Mouse (Mus musculus): ENCODE data around the gene Fbxl7. TPM values are rescaled to one million over a fixed set of nuclear protein-coding genes. Genes with fewer than 3 reads are reported as not detected.

Gene Fbxl7
- total and polyA plus RNA-seq, 3 experiments: 1.9 to 3.1 (median 3.0) TPM

- intact Hi-C loops (cut with DNase I): loop anchor here (2.0 kb wide), 1 partner anchor 255 kb away; the partner anchor contains the start of gene Fbxl7
- Histone ChIP-seq H3K4me3 (no peak overlapping the region), H3K9ac (ENCODE audit: low read depth, low read length) (no peak overlapping the region), H3K27ac (peak overlapping the region; percentile 39), H3K36me3 (ENCODE audit: control insufficient read depth, insufficient read depth, low read length) (peaks cover 4% of the 10 kb centered on the region), H3K79me2 (replicated peaks; ENCODE audit: control insufficient read depth, insufficient read depth, low read length) (no peaks in the 10 kb centered on the region), H3K27me3 (ENCODE audit: control insufficient read depth, insufficient read depth, low read length) (no peaks in the 10 kb centered on the region), H3K4me1 (ENCODE audit: control insufficient read depth, insufficient read depth, low read length) (peaks cover 3% of the 10 kb centered on the region)
- no peak for DNase-seq
- 37% methylated on average over 7 of the region's 7 CpGs for WGBS
- TF ChIP-seq CTCF (IDR thresholded peaks at IDR 0.05) (peak; percentile 76), POLR2A (IDR thresholded peaks at IDR 0.05; ENCODE audit: insufficient read depth, low read depth, low read length) (no peak)
These were observed 255.7 kb downstream of the Fbxl7 start for GRCm38 (mm10) chr15:26639726-26640125.

- intact Hi-C loops (cut with DNase I): no loop called here
- DNase-seq: no peak
- Histone ChIP-seq H3K4me1 (ENCODE audit: control insufficient read depth, insufficient read depth, low read length) (peaks cover 3% of the 10 kb centered on the region), H3K36me3 (ENCODE audit: control insufficient read depth, insufficient read depth, low read length) (peaks cover 4% of the 10 kb centered on the region), H3K9ac (ENCODE audit: low read depth, low read length) (no peak overlapping the region), H3K4me3 (no peak overlapping the region), H3K79me2 (replicated peaks; ENCODE audit: control insufficient read depth, insufficient read depth, low read length) (no peaks in the 10 kb centered on the region), H3K27ac (no peak overlapping the region), H3K27me3 (ENCODE audit: control insufficient read depth, insufficient read depth, low read length) (no peaks in the 10 kb centered on the region)
- TF ChIP-seq CTCF (IDR thresholded peaks at IDR 0.05): no peak
- no peak for TF ChIP-seq EP300 (IDR thresholded peaks at IDR 0.05; ENCODE audit: insufficient read depth, low read depth, low read length)
- no peak for TF ChIP-seq POLR2A (IDR thresholded peaks at IDR 0.05; ENCODE audit: insufficient read depth, low read depth, low read length)
- WGBS: 90% methylated on average over 5 of the region's 5 CpGs
These were observed 259.8 kb downstream of the Fbxl7 start for GRCm38 (mm10) chr15:26635591-26635990.

GRCm38 (mm10) chr15:26628181-26628580 is 267.2 kb downstream of the Fbxl7 start:
- WGBS: 93% methylated on average over 2 of the region's 2 CpGs
- H3K9ac ChIP-seq (ENCODE audit: low read depth, low read length): no peak overlapping the region
- intact Hi-C loops (cut with DNase I): no loop called here

GRCm38 (mm10) chr15:26623242-26623641 is 272.1 kb downstream of the Fbxl7 start:
- no peak overlapping the region for H3K4me3 ChIP-seq
- no peak for DNase-seq
- no peak overlapping the region for H3K9ac ChIP-seq (ENCODE audit: low read depth, low read length)
- peaks cover 3% of the 10 kb centered on the region for H3K4me1 ChIP-seq (ENCODE audit: control insufficient read depth, insufficient read depth, low read length)
- TF ChIP-seq POLR2A (IDR thresholded peaks at IDR 0.05; ENCODE audit: insufficient read depth, low read depth, low read length) (no peak), EP300 (IDR thresholded peaks at IDR 0.05; ENCODE audit: insufficient read depth, low read depth, low read length) (no peak), CTCF (IDR thresholded peaks at IDR 0.05) (no peak)
- intact Hi-C loops (cut with DNase I): no loop called here
- no peaks in the 10 kb centered on the region for H3K27me3 ChIP-seq (ENCODE audit: control insufficient read depth, insufficient read depth, low read length)
- no peaks in the 10 kb centered on the region for H3K79me2 ChIP-seq (replicated peaks; ENCODE audit: control insufficient read depth, insufficient read depth, low read length)
- 93% methylated on average over 17 of the region's 17 CpGs for WGBS
- H3K27ac ChIP-seq: no peak overlapping the region
- no peaks in the 10 kb centered on the region for H3K36me3 ChIP-seq (ENCODE audit: control insufficient read depth, insufficient read depth, low read length)

More at GRCm38 (mm10) chr15:26628181-26628580, 267.2 kb downstream of the Fbxl7 start:
- H3K4me1 ChIP-seq (ENCODE audit: control insufficient read depth, insufficient read depth, low read length): no peaks in the 10 kb centered on the region; the same call in 1 of the 2 replicates
- no peak for TF ChIP-seq CTCF (IDR thresholded peaks at IDR 0.05)
- no peak for TF ChIP-seq POLR2A (IDR thresholded peaks at IDR 0.05; ENCODE audit: insufficient read depth, low read depth, low read length)
- no peak for TF ChIP-seq EP300 (IDR thresholded peaks at IDR 0.05; ENCODE audit: insufficient read depth, low read depth, low read length)
- H3K36me3 ChIP-seq (ENCODE audit: control insufficient read depth, insufficient read depth, low read length): no peaks in the 10 kb centered on the region
- no peak overlapping the region for H3K27ac ChIP-seq
- no peaks in the 10 kb centered on the region for H3K79me2 ChIP-seq (replicated peaks; ENCODE audit: control insufficient read depth, insufficient read depth, low read length)
- no peaks in the 10 kb centered on the region for H3K27me3 ChIP-seq (ENCODE audit: control insufficient read depth, insufficient read depth, low read length)
- DNase-seq: no peak
- no peak overlapping the region for H3K4me3 ChIP-seq

GRCm38 (mm10) chr15:26620279-26620678 is 275.1 kb downstream of the Fbxl7 start:
- 22% methylated on average over 5 of the region's 5 CpGs for WGBS
- Histone ChIP-seq H3K27ac (no peak overlapping the region), H3K36me3 (ENCODE audit: control insufficient read depth, insufficient read depth, low read length) (no peaks in the 10 kb centered on the region), H3K9ac (ENCODE audit: low read depth, low read length) (no peak overlapping the region), H3K4me1 (ENCODE audit: control insufficient read depth, insufficient read depth, low read length) (peaks cover 3% of the 10 kb centered on the region), H3K79me2 (replicated peaks; ENCODE audit: control insufficient read depth, insufficient read depth, low read length) (no peaks in the 10 kb centered on the region), H3K4me3 (no peak overlapping the region), H3K27me3 (ENCODE audit: control insufficient read depth, insufficient read depth, low read length) (no peaks in the 10 kb centered on the region)
- no peak for TF ChIP-seq POLR2A (IDR thresholded peaks at IDR 0.05; ENCODE audit: insufficient read depth, low read depth, low read length)
- TF ChIP-seq CTCF (IDR thresholded peaks at IDR 0.05): peak; percentile 84
- TF ChIP-seq EP300 (IDR thresholded peaks at IDR 0.05; ENCODE audit: insufficient read depth, low read depth, low read length): peak; percentile 82
- DNase-seq: peak; percentile 56 to 57
- intact Hi-C loops (cut with DNase I): loop anchor here (1.0 kb wide), 2 partner anchors 275 to 569 kb away; partner anchors contain the start of gene Fbxl7

GRCm38 (mm10) chr15:26619221-26619620 is 276.2 kb downstream of the Fbxl7 start:
- intact Hi-C loops (cut with DNase I): no loop called here
- peaks cover 3% of the 10 kb centered on the region for H3K4me1 ChIP-seq (ENCODE audit: control insufficient read depth, insufficient read depth, low read length)
- 35% methylated on average over 7 of the region's 7 CpGs for WGBS
- H3K9ac ChIP-seq (ENCODE audit: low read depth, low read length): no peak overlapping the region
- DNase-seq: peak; percentile 35 to 45
- H3K27ac ChIP-seq: no peak overlapping the region
- no peak overlapping the region for H3K4me3 ChIP-seq
- TF ChIP-seq CTCF (IDR thresholded peaks at IDR 0.05) (no peak), POLR2A (IDR thresholded peaks at IDR 0.05; ENCODE audit: insufficient read depth, low read depth, low read length) (no peak)
- no peaks in the 10 kb centered on the region for H3K36me3 ChIP-seq (ENCODE audit: control insufficient read depth, insufficient read depth, low read length)
- no peaks in the 10 kb centered on the region for H3K79me2 ChIP-seq (replicated peaks; ENCODE audit: control insufficient read depth, insufficient read depth, low read length)
- H3K27me3 ChIP-seq (ENCODE audit: control insufficient read depth, insufficient read depth, low read length): no peaks in the 10 kb centered on the region

Measured in heart, adult 2 months (tissue).